Mouse (Mus musculus) lung, postnatal 14 days (tissue): ENCODE data around the gene Add2.

ENCODE experiments used
- DNase-seq: peaks from one replicate; pipeline ENCODE4 v3.0.0; 2021

Add2 gene

GRCm38 (mm10) chr6:86050586-86051268, 22.2 kb downstream of the Add2 start:
- DNase-seq, result peak; percentile 6

- peak; percentile 1 for DNase-seq
Observed at GRCm38 (mm10) chr6:86052032-86052459, 23.6 kb downstream of the Add2 start.

- no peak for DNase-seq
Observed at GRCm38 (mm10) chr6:86052556-86052955, 24.1 kb downstream of the Add2 start.

GRCm38 (mm10) chr6:86053099-86053498, 24.6 kb downstream of the Add2 start:
- DNase-seq, result no peak

GRCm38 (mm10) chr6:86053594-86053993, 25.1 kb downstream of the Add2 start:
- DNase-seq, result no peak

GRCm38 (mm10) chr6:86058475-86058874, 30.0 kb downstream of the Add2 start:
- DNase-seq, result no peak

GRCm38 (mm10) chr6:86059151-86059853, 30.8 kb downstream of the Add2 start:
- DNase-seq, result no peak

- DNase-seq, result no peak
Observed at GRCm38 (mm10) chr6:86060170-86060569, 31.7 kb downstream of the Add2 start.

GRCm38 (mm10) chr6:86062226-86062625, 33.7 kb downstream of the Add2 start:
- DNase-seq, result no peak

GRCm38 (mm10) chr6:86062684-86063083, 34.2 kb downstream of the Add2 start:
- no peak for DNase-seq

GRCm38 (mm10) chr6:86064318-86065016, 36.0 kb downstream of the Add2 start:
- no peak for DNase-seq

- DNase-seq, result no peak
Observed at GRCm38 (mm10) chr6:86066727-86067126, 38.2 kb downstream of the Add2 start.

GRCm38 (mm10) chr6:86067145-86067544, 38.7 kb downstream of the Add2 start:
- no peak for DNase-seq

- DNase-seq, result no peak
Observed at GRCm38 (mm10) chr6:86069009-86069408, 40.5 kb downstream of the Add2 start.

- no peak for DNase-seq
Observed at GRCm38 (mm10) chr6:86069856-86070255, 41.4 kb downstream of the Add2 start.

- no peak for DNase-seq
Observed at GRCm38 (mm10) chr6:86070277-86070676, 41.8 kb downstream of the Add2 start.

- no peak for DNase-seq
Observed at GRCm38 (mm10) chr6:86073882-86074281, 45.4 kb downstream of the Add2 start.

GRCm38 (mm10) chr6:86074538-86075204, 46.2 kb downstream of the Add2 start:
- no peak for DNase-seq

- no peak for DNase-seq
Observed at GRCm38 (mm10) chr6:86076525-86076924, 48.0 kb downstream of the Add2 start.

- no peak for DNase-seq
Observed at GRCm38 (mm10) chr6:86077880-86078279, 49.4 kb downstream of the Add2 start.

- no peak for DNase-seq
Observed at GRCm38 (mm10) chr6:86078361-86079010, 50.0 kb downstream of the Add2 start.

- no peak for DNase-seq
Observed at GRCm38 (mm10) chr6:86079323-86079722, 50.8 kb downstream of the Add2 start.

GRCm38 (mm10) chr6:86085518-86085917, 57.0 kb downstream of the Add2 start:
- peak; percentile 73 for DNase-seq
